Mouse (Mus musculus) megakaryocyte-erythroid progenitor cell, adult 5-6 weeks (primary cell): ENCODE results near the gene Aqp2. TPM values are rescaled to one million over a fixed set of nuclear protein-coding genes. Genes with fewer than 3 reads are reported as not detected.

Experiments
- ATAC-seq: replicated peaks from 2 replicates; pipeline ENCODE4 v1.8.0; 2016; ENCODE audit warnings: mild to moderate bottlenecking, inconsistent platforms; ENCODE audit not compliant: severe bottlenecking, poor library complexity, low FRiP score, low TSS enrichment
- total RNA-seq, 2 experiments: library from RNA; stranded (forward) in 1 of 2; stranded (reverse) in 1 of 2; fragments of 200-1000, 215-1000 nt in 1 of 2; fragments of >200 nt in 1 of 2; fragmentation: Nextera tagmentation in 1 of 2; gene quantifications; 2 replicates each; pipeline ENCODE4 v1.2.3; 2014 to 2017

The Aqp2 gene
- not detected in 2 replicates for total RNA-seq (2014; fragmentation: Nextera tagmentation)
- total RNA-seq (2017): not detected in 2 replicates

DNA sequence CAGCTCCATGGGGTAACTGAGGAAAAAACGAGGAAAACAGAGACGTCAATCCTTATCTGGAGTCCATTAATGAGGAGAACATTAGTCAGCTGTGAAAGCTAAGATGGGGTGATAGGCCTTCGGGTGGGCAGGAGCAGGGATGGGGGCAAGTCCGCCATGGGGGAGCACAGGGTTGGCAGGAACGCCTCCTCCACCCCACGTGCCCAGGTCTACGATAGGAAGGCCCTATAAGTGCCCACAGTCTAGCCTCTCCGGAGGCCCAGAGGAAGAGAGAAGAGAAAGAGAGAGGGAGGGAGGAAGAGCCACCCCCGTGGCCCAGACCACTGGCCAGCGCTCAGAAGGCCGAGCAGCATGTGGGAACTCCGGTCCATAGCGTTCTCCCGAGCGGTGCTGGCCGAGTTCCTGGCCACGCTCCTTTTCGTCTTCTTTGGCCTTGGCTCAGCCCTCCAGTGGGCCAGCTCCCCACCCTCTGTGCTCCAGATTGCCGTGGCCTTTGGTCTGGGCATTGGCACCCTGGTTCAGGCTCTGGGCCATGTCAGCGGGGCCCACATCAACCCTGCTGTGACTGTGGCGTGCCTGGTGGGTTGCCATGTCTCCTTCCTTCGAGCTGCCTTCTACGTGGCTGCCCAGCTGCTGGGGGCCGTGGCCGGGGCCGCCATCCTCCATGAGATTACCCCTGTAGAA is at the start of gene Aqp2:
Aqp2 (plus strand) TSS at position 254 of the 684 bp plus-strand sequence.
- no peak for ATAC-seq

DNA sequence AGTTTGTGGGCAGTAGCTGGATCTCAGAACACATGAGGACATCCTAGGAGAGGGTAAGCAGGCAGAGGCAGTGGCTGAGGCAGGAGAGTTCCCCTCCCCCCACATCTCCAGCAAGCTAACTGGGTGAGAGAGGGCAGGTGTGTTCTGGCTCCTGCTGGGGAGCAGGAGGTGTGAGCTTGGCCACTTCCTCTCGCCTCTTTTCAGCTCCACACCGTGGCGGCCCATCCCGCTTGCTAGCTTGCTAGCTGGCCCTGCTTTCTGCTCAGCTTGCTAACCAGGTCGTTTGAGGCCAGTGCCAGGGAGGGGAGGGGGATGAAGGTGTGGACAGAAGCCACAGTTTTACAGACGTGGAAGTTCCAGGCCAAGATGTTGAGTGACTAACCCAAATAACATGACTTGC is 47.7 kb upstream of the Aqp2 start:
- no peak for ATAC-seq

DNA sequence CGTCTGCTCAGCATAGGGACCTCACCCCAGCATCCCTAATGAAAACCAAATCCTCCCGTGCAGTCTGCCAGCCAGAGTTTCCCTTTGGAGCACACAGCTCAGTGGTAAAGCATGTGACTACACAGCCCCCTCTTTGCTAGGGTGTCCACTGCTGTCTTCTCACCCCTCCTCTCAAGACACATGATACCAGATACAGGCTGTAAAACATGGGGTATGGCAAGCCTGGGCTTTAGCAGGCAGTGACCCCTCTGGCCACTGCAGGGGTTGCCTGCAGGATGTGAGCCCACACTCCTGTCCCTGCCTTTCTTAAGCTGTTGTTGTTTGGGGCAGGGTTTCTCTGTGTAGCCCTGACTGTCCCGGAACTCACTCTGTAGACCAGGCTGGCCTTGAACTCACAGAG is 46.8 kb upstream of the Aqp2 start:
- ATAC-seq: no peak

DNA sequence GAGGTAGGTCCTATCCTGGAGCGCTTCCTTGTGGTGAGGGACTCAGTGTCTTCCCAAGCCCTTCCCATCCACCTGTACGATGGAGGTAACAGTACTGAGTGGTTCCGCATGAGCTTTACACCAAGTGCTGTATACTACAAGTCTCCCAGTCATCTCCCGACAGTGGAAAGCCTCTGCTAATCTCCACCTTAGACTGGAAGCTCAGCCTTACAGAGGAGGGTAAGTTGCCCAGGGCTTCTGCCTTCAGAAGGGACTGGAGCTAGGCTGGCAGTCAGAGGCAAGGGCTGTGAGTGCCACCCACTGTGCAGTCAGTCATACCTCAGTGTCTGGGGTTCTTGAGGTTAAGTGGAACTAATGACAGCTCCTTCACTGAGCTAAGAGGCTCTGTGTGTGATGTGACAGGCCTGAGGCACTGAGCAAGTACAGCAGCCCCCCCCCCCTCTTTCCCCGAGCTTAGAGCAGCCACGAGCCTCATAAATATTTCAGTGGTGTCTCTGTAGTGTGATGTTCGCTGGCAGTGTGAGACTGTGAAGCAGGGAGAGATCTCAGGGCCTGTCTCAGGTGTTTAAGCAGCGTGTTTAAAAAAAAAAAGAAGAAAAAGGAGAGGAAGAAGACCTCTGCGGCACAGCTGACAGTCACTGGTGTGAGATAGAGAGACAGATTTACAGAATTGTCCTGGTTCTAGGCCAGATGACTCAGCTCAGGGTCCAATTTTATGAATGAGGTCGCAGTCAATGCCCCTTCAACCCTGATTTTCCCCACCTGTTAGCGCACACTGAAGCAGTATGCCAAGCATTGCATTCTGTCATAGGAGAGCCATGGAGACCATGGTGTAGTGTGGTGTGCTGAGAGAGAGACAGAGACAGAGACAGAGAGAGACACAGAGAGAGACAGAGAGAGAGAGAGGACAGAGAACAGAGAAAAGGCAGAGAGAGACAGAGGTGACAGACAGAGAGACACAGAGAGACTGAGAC is 41.7 kb upstream of the Aqp2 start:
- no peak for ATAC-seq

DNA sequence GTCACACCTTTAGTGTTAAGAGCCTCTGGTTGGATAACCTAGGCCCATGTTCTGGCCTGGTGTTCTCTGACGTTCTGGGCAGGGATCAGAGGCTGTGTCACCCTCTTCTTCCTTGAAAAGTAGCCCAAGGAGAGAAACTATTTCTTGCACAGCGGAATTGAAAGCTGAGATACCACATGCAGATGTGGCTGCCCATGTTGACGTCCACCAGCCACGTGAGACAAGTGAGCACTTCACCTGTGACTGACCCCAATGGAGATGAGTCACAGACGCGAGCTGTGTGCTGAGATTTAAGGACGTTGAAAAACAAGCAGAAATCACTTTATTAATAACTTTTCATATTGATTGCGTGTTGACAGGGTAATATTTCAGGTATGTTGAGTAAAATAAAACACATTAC is 39.0 kb upstream of the Aqp2 start:
- no peak for ATAC-seq

DNA sequence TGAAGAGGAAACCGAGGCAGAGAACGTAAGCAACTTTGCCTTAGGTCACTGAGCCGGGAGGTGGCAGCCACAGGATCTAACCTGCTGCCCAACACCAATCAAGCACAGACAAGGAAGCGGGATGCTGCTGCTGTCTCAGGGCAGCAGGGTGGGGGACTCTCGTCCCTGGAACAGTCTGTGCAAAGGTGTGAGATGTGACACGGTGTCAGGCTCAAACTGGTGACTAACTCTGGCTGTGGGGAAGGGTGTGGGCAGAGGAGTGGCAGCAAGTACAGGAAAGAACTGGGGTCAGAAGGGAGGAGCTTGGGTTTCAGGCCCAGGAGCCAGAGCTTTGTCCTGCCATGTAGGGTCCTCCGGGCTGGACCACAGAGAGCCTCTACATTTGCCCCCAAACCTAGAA is 34.8 kb upstream of the Aqp2 start:
- no peak for ATAC-seq

DNA sequence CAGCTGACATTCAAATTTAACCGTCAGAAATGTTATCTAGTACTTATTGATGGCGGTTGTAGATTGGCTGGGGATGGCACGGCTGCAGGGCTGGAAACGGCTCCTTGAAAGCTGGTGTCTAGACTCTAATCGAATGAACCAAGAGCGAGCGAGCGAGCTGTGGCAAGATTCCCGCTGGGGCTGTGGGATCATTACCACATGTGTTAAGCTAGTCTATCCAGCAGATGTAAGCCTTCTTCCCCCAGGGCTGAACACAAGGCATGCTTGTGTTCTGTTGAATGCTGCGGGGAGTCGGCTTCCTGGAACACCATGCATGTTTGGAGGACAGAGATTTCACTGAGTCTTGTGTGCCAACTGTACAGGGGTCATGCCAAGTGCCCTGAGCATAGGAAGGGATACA is 32.3 kb upstream of the Aqp2 start:
- ATAC-seq: no peak

DNA sequence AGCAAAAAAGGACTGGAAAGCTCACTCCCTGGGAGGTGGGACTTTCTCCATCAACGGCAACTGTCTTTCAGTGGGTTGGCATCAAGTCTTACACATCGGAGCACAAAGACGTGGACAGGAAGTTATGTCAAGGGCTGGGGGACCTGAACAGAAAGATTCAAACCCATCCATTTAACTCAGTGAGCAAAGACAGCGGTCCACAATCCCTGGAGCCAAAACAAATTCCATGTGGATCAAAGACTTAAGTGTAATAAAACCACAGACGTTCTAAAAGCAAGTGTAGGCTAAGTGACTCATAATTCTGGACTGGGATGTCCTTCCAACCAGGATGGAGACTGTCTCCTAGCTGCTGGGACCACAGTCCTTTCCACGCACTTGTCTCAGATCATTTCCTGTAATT is 31.1 kb upstream of the Aqp2 start:
- ATAC-seq: no peak

DNA sequence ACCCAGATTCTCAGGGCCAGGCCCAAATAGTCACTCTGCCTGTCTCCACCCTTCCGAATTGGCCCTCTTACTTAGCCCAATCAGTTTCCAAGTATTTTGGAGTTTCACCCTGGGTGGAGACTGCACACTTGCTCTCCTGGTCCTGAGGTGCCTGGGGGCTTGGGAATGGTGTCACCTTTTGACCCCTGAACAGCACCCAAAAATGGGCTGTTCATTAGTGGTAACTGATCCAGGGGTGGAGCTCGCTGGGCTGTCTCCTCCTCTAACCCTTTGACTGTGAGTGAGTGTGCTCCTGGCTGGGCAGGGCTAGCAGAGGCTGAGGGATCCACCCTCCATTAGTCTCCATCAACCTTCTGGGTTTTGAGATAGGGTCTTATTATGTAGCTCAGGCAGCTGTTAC is 29.0 kb upstream of the Aqp2 start:
- ATAC-seq: no peak

DNA sequence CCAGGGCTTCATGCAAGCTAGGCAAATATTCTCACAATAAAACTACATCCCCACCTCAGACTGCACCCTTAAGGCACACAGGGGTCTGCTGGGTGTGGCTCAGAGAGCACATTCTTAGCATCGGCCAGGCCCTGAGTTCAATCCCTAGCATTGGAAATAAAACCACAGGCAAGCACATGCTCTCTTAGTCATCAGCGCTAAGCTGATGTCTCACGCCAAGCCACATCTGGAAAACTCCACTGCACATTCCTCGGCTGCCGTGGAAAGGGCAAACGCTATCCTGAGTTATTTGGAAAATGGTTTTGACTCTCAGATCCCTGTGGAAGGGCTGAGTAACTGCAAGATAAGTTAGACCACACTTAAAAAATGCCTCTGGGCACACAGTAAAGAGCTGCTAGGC is 25.1 kb upstream of the Aqp2 start:
- ATAC-seq: no peak

DNA sequence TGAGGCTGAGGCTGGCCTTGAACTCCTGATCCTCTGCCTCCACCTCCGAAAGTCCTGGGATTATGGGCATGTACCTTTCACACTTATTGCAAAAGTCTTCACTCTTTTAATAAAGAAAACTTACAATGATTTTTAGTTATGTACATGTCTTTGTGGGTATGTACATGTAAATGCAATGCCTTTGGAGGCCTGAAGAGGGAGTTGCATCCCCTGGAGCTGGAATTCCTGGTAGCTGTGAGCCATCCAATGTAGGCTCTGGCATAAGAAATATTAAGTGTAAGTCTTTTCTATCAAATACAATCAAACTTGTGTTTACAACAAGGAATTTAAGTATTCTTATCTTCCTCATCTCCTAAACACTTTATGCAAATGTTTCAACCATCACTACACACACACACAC is 19.9 kb upstream of the Aqp2 start:
- no peak for ATAC-seq

DNA sequence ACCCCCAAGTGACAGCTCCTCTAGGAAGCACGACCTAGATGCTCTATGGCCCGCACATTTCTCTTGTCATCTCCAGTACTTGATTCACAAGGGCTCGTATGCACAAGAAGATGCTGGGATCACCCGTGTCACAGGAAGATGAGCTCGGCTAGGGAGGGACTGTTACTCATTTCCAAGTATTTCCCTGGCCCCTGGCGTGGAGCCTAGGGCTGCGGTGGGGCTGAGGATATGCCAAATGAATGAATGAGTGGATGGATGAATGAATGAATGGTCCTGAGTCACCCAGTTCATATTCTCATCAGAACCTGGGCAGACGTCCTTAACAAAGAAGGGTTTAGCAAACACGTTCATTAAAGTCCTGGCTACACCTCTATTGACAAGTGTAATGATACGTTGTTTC is 18.6 kb upstream of the Aqp2 start:
- ATAC-seq: no peak

DNA sequence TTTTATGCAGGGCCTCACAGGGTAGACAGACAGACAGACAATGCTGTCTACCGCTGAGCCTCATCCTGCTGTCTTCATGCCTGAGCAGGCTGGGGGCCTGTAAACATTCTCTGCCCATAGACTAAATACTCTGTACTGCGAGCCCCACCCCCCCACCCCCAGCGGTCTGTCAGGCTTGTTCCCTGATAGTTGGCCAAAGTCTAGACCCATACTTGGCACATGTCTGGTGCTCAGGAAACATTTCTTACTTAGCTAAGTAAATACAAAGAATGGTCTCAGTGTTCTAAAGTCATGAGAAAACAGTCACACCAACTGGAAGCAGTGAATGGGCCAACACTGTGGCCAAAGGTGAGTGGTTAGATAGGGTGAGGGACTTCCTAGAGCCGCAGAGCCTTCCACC is 11.5 kb upstream of the Aqp2 start:
- ATAC-seq: no peak

DNA sequence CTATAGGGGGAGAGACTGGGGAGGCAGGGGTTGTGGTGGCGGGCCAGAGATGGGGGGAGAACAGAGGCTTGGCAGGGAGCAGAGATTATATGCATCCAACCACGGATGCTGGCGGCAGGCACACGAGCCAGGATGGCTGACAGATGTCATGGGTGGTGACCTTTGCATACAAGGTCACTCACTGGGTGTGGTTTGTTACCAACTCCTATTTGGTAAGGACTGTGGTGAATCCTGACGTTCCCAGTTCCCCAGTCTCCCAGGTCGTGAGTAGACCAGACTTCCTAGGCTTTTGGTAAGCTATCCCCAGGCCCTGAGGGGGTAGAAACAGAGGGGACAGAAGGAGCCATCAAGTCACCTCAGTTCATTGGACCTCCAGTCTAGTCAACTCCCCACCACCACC is 10.2 kb upstream of the Aqp2 start:
- ATAC-seq: no peak

DNA sequence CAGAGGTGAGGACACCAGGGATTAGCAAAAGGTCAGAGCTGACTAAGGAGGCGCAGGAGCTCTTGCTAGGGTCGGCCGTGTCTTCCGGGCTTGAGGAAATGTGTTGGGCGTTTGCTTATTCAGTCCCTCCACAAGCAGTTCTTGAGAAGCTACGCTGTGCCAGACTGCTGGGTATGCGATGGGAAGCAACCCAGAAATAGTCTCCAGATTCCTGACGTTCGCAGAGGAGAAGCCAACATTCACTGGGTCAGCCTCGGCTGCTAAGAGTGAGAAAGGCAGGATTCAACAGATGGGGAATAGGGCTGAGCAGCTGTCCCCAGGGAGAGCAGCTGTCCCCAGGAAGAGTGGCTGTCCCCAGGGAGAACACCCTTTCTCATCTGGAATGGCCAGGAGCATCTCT is 9.7 kb upstream of the Aqp2 start:
- ATAC-seq: no peak

DNA sequence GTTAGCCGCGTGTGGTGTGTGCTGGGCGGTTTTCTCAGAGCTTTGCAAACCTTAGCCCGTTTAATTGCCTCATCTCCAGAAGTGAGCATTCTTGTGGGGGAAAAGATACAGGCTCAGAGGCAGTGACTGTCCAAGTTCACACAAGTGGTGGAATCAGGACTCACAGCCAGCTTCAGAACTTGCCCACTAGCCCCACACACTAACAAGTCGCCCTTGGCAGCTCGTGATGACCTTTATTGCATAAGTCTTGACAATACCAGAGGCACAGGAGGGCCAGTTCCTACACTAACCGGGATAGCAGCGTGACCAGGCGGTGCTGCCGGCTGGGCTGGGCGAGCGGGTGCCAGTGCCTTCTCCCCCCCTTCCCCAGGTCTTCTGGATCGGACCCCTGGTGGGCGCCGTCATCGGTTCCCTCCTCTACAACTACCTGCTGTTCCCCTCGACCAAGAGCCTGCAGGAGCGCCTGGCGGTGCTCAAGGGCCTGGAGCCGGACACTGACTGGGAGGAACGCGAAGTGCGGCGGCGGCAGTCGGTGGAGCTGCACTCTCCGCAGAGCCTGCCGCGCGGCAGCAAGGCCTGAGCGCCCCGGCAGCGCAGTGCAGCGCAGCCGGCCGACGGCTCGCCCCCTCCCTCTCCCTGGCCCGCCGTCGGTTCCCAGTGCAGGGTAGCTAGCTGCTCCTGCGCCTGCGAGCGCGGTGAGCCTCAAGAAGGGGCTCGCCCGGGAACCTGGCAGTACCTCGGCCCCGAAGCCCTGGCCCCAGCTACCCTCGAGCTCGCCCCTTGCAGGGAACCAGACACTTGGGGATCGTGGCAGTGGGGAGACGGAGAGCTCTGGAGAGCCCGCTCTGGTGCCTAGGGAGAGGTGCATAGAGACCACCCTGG is 4.8 kb downstream of the Aqp2 start:
- ATAC-seq: no peak

DNA sequence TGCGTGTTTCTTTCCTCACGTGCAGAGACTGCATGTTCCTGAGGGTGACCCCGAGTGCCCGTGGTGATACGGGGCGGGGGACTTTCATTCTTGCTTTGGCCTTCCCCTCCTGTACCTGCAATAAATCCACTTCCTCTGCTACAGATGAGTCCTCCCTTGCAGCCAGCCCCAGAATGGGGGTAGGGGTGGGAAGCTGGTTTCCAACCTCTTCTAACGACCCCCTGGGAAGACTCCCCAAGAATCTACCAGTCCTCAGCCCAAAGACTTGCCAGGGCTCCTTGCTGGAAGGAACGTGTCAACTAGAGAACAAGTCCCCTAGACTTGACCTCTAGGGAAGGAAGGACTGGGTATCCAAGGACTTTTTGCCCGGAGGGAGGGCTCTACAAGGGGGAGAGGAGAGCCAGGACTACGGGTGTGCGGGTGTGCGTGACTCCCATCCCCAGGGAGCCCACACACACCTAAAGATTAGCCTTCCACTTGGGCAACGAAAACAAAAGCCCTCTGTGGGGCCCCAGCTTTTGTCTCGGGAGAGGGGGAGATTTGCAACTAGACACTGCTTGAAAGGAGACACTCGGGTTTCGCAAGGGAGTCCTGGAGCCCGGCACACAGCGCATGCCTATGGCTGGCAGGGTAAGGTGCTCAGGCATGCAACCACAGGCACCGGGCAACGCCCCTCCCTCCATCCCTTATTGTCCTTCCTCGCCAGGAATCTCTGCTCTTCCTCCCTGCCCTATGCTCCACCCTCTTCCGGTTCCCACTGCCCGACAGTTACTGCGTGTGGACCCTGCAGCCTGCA is 5.8 kb downstream of the Aqp2 start:
- no peak for ATAC-seq

DNA sequence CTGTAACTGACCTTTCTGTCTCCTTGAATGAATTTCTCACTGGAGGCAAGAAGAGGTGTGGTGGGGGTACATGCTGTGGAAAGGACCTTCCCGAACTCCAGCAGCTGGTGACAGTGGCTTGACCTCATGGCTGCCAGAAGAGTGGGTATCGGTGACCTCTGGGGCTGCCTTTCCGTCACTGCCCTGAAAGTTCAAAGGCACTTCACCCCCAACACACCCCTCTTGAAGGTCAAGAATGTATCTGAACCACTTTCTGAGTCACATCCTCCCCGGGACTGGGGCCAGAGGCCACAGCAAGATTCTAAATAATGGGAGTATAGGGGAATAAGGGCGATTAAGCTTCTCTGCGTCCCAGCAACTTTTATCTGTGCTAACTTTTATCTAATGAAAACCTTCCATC is 6.9 kb downstream of the Aqp2 start:
- ATAC-seq: no peak

DNA sequence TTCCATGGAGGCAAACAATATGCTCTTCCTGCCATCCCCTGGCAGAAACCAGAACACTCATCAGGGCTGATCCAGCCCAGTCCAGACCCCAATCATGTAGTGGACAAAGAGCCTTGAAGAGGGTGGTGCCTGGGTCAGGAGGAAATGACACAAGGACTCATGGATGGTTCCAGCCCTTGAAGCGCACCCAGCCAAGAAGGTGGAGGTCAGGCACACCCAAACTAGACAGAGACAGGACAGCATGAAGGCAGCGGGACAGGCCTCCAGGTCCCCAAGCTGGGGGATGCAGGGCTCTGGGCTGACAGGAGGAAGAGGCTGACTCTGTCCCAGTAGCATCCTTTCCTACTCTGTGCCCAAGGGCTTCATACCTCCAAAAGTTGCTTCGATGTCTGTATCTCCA is 7.7 kb downstream of the Aqp2 start:
- ATAC-seq: no peak
